Mouse (Mus musculus) kidney, adult 11 months (tissue): ENCODE data around the gene Coro2a.

Source experiments
- DNase-seq: peaks from one replicate; pipeline ENCODE4 v3.0.0; 2022

Coro2a gene

GRCm38 (mm10) chr4:46555762-46556161, 46.2 kb downstream of the Coro2a start:
- DNase-seq, result no peak

GRCm38 (mm10) chr4:46554295-46555069, 47.5 kb downstream of the Coro2a start:
- no peak for DNase-seq

GRCm38 (mm10) chr4:46553864-46554263, 48.1 kb downstream of the Coro2a start:
- peak; percentile 61 for DNase-seq

DNA sequence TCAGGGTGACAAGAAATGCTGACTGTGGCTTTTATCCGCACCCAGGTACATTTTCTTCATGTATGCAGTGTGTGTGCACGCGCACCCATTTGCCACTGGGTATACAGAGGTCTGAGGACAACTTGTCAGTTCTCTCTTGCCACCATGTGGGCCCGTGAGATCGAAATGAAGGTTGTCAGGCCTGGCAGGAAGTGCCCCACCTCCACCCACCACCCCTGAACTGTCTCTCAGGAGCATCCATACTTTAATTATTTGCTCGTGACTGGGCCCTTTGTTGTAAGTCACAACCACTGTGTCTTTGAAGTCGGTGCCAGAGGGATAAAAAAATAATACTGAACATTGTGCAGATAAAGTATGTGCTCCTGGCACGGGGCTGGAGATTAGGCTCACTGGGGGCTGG, 51.6 kb downstream of the Coro2a start:
- DNase-seq, result no peak

GRCm38 (mm10) chr4:46549979-46550378, 52.0 kb downstream of the Coro2a start:
- no peak for DNase-seq

DNA sequence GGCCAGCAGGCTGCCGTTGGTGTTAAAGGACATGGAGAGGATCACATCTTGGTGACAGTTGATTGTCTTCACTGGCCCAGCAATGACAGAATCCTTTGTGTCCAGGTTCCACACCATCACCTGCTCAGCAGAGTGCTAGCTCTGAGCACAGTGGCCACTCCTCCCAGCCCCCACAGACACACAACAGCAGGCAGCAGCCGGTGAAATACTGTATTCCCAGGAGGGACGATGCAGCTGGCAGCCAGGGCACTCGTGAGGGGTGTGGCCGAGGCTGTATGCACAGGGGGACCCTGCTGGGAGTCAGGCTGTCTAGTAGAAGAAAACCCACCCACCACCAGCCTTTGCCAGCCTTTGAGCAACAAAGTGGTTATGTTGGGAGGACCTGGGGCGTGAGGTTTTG, 55.3 kb downstream of the Coro2a start:
- DNase-seq, result no peak

- DNase-seq, result peak; percentile 18
Measured at GRCm38 (mm10) chr4:46545498-46545897, 56.5 kb downstream of the Coro2a start.

GRCm38 (mm10) chr4:46544313-46544712, 57.7 kb downstream of the Coro2a start:
- DNase-seq, result no peak

DNA sequence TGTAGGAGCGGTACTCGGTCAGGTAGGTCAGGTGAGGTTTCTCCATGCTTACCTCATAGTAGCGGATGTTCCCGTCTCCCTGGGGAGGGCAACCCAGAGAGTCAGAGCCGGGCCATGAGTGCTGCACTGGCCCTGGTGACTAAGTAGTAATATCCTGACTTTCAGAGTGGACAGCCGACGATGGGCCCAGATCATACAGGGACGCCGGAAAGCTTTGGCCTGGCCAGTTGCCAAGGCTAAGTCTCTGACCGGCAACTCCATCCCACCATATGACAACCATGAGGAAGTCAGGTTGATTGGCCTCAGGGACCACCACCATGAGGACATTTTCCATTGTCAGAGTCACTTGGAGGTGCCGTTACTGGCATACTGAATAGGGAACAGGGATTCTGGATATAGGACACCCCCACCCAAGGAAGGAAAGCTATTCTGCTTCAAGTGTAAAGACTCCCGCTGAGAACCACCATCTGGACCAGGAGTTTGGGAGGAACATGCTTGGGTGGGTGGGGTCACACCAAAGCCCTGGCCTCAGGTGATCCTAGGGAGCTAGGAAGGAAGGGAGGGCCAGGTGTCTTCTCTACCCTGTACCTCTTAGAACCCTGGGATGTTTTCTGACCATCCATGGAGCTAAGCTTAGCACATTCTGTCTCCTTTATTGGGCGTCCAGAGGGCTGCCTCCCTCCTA, 58.5 kb downstream of the Coro2a start:
- no peak for DNase-seq

DNA sequence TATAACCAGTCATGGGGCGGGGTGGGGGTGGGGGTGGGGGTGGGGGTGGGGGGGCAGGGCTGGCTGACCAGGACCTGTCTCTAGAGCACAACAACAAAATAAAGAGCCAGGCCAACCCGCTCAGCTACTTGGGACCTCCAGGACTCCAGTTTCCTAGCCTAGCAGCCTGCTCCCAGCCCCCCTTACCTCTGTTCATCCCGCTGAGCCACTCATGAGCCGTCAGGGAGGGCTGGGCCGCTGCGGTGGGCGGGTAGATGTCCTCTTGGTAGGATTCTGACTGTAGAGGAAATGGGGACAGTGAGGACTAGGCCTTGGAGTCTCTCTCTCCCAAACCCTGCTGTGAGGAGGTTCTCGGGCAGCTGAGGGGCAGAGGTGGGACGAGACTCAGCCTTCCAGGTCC, 60.3 kb downstream of the Coro2a start:
- DNase-seq, result no peak

- no peak for DNase-seq
Measured at GRCm38 (mm10) chr4:46539167-46539566, 62.8 kb downstream of the Coro2a start.

GRCm38 (mm10) chr4:46535840-46536361, 66.1 kb downstream of the Coro2a start, which contains the start of gene Trim14:
TSS of gene Trim14 (minus strand) at chr4:46536141.
- DNase-seq, result no peak

- no peak for DNase-seq
Measured at GRCm38 (mm10) chr4:46535094-46535830, 66.7 kb downstream of the Coro2a start.

DNA sequence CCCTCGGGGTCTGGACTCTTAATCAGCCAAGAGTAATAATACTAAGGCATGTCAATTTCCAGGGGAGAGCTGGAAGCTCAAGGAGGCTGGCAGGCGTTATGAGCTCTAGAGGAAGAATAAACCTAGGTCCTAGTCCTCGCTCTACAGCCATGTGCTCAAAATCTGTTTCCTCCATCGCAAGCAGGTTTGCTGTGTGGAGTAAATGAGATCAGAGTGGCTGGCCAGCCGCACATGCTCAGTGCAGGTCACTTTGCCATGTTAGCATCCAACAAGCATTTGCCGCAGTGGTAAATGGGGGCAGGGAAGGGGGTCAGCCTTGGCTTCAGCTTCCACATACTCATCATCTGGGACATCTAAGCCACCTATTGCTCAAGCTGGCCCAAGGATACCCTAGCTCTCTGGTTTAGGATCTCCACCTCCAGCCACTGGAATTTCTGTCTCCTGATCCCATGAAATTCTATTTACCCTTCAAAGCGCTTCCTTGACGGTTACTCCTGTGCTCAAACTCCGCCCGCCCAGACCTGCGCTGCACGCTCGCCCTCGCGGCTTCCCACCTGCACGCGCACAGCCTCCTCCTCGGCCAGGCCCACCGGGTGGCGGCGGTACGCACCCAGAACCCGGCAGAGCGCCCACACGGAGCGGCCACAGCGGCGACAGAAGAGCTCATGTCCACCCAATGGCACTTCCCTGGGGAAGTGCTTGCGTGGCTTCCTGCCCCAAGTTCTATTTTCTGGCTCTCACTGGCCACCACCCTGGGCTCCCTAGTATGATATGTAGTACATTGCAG, 67.9 kb downstream of the Coro2a start:
- DNase-seq, result no peak

DNA sequence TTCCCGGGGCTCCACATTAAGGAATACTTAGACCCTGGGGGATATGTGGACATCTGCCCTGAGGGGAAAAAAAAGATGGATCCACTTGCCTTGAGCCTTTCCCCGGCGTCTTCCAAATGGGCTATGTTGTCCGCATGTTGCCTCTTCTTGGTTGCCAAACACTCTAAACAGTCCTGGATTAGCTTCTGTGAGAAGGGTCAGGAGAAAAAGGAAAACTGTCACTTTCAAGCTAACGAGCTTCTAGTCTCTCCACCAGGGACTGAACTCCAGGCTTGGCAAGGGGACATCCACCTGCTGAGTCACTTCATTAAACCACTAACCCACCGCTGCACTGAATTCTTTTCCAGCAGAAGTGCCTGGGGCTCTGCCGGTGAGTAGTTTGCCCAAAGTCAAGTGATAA, 69.1 kb downstream of the Coro2a start:
- no peak for DNase-seq

- DNase-seq, result no peak
Measured at GRCm38 (mm10) chr4:46532511-46532910, 69.5 kb downstream of the Coro2a start.

- DNase-seq, result no peak
Measured at GRCm38 (mm10) chr4:46529722-46530121, 72.3 kb downstream of the Coro2a start.

- DNase-seq, result peak; percentile 21
Measured at GRCm38 (mm10) chr4:46527558-46527926, 74.5 kb downstream of the Coro2a start.

DNA sequence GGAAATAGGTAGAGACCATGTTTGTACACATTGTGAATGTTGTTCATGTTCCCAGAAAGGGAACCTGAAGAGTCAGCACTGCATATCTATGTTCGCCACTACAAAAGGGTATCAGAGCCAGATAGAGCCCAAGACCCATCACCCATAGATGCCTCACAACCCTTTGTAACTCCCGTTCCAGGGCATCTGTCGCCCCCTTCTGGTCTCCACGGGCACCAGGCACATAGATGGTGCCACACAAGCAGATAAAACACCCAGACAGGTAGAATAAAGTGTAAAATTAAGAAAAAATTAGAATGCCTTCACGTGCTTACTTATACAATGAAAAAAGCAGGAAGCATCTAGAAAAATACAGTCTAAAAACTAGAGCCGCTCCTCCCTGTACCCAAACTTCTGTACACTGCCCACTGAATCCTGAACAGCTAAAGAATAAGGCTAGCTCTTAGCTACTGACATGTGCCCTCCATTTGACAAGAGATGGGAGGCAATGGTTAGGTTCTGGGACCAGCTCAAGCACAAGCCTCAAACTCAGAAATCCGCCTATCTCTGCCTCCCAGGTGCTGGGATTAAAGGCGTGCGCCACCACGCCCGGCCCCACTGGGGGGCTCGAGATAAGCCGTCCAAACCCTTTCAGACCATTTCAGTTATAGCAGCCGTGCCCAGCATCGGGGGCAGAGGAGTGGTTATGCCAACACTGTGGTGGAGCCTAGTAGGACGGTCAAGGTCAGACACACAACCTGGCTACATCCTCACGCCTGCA, 75.0 kb downstream of the Coro2a start:
- no peak for DNase-seq

- no peak for DNase-seq
Measured at GRCm38 (mm10) chr4:46526226-46526625, 75.8 kb downstream of the Coro2a start.

GRCm38 (mm10) chr4:46523324-46523723, 78.7 kb downstream of the Coro2a start:
- DNase-seq, result no peak

GRCm38 (mm10) chr4:46521457-46521856, 80.5 kb downstream of the Coro2a start:
- DNase-seq, result no peak
